Mouse (Mus musculus) heart, embryonic 14.5 days (tissue): ENCODE data around the gene Myh9. TPM values are rescaled to one million over a fixed set of nuclear protein-coding genes. Genes with fewer than 3 reads are reported as not detected.

Source experiments
- ATAC-seq: fragments of 200-750 bp; cut with Nextera tagmentation; 2 replicates; pipeline ENCODE4 v1.8.0; 2017; ENCODE audit warnings: low read depth, moderate TSS enrichment; ENCODE audit not compliant: insufficient number of reproducible peaks, insufficient read depth, low FRiP score
- H3K27ac ChIP-seq, 2 experiments: fragments of 200-500 bp in 1 of 2; fragments of 300-500 bp in 1 of 2; sonication (generic) in 1 of 2; replicated peaks in 1 of 2; 2 replicates each; pipeline ENCODE4 v1.5.1; 2012 to 2014; ENCODE audit warnings: low read depth in 2 of 2, low read length in 2 of 2, control low read depth in 1 of 2, mild to moderate bottlenecking in 1 of 2, mixed read lengths in 1 of 2; ENCODE audit not compliant: control insufficient read depth in 1 of 2, insufficient read depth in 1 of 2
- H3K27me3 ChIP-seq: fragments of 300-500 bp; sonication (generic); 2 replicates; pipeline ENCODE4 v1.6.1; 2014; ENCODE audit warnings: mild to moderate bottlenecking, low read length, control low read depth; ENCODE audit not compliant: control insufficient read depth, insufficient read depth
- H3K36me3 ChIP-seq: fragments of 300-500 bp; sonication (generic); 2 replicates; pipeline ENCODE4 v1.6.1; 2014; ENCODE audit warnings: mild to moderate bottlenecking, control low read depth, low read length, mixed read lengths; ENCODE audit not compliant: control insufficient read depth, insufficient read depth
- H3K4me1 ChIP-seq, 2 experiments: fragments of 200-500 bp in 1 of 2; fragments of 300-500 bp in 1 of 2; sonication (generic) in 1 of 2; 2 replicates each; pipeline ENCODE4 v1.6.1; 2012 to 2014; ENCODE audit warnings: low read length in 2 of 2, control low read depth in 1 of 2, mixed read lengths in 1 of 2; ENCODE audit not compliant: control insufficient read depth in 2 of 2, insufficient read depth in 2 of 2
- H3K4me2 ChIP-seq: fragments of 300-500 bp; sonication (generic); 2 replicates; pipeline ENCODE4 v1.6.1; 2014; ENCODE audit warnings: mild to moderate bottlenecking, low read length
- H3K4me3 ChIP-seq, 2 experiments: fragments of 200-500 bp in 1 of 2; fragments of 300-500 bp in 1 of 2; sonication (generic) in 1 of 2; 2 replicates each; pipeline ENCODE4 v1.5.1; 2012 to 2014; ENCODE audit warnings: low read length in 2 of 2, mild to moderate bottlenecking in 2 of 2, control low read depth in 1 of 2, low read depth in 1 of 2, moderate library complexity in 1 of 2; ENCODE audit not compliant: control insufficient read depth in 1 of 2, insufficient read depth in 1 of 2
- H3K9ac ChIP-seq: fragments of 300-500 bp; sonication (generic); 2 replicates; pipeline ENCODE4 v1.6.1; 2014; ENCODE audit warnings: mild to moderate bottlenecking, low read length
- H3K9me3 ChIP-seq: fragments of 300-500 bp; sonication (generic); 2 replicates; pipeline ENCODE4 v1.6.1; 2016; ENCODE audit warnings: low read length, control low read depth; ENCODE audit not compliant: control insufficient read depth
- WGBS: fragments of 180-500 bp; shearing (Covaris S2); extraction: QIAGEN DNeasy Blood & Tissue Kit; methylation state at CpG from one replicate; pipeline ENCODE4 v1.1.7; 2014; 5-methylcytosine and 5-hydroxymethylcytosine counted together
- polyA plus RNA-seq: library from polyadenylated mRNA; unstranded; fragments of >200 nt; fragmentation: Nextera tagmentation; extraction: Ambion mirVana; gene quantifications from 2 replicates; pipeline ENCODE4 v1.2.1, GENCODE M21; 2014

Gene Myh9
- polyA plus RNA-seq, 1 experiment from 2014 or later = 31.0 TPM

DNA sequence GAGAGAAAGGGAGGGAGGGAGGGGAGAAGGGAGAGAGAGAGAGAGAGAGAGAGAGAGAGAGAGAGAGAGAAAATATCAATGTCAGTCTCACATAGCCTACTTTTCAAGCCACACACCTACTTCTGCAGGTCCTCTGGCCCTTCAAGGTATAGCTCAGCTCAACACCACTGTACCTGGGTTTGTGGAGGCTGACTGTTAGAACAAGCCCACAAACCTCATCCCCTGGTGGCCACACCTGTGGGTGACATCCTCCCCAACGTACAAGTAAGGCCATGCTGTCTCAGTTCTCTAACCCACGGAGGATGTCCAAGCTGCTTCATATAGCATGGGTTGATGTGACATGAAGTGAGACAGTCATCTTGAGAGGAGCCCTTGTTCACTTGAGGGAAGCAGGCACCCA lies 35.2 kb upstream of the Myh9 start:
- Histone ChIP-seq H3K4me1 (peaks cover under 1 to 3% of the 10 kb centered on the region in 2 experiments; a peak in 2 of 4 replicates), H3K9me3 (no peaks in the 10 kb centered on the region), H3K27me3 (no peaks in the 10 kb centered on the region), H3K4me3 (no peak overlapping the region), H3K36me3 (no peaks in the 10 kb centered on the region), H3K4me2 (no peak overlapping the region), H3K9ac (no peak overlapping the region), H3K27ac (no peak overlapping the region)
- WGBS = 77% methylated on average over 2 of the region's 2 CpGs
- ATAC-seq = no peak

DNA sequence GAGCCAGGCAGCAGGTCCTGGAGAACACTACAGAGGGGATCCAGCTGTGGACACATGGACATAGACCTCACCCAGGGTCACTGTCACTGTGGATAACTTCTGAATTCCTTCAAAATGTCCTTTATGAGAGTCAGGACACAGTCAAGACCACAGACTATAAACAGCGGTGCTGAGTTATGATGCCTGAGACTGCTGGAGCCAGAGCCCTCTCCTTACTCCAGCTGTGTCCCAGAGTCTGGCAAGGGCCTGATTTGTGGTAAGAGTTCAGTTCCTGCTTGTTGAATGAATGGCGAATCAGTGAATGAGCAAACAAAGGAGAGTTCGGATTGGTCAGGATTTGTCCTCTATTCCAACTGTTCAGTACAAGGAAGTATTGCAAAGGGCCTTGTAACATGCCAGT lies 34.7 kb upstream of the Myh9 start:
- no peak for ATAC-seq
- Histone ChIP-seq H3K27me3 (no peaks in the 10 kb centered on the region), H3K27ac (no peak overlapping the region), H3K4me1 (0 out of 4 replicates have a peak, but pooled peaks cover 0 to 3% of the 10 kb centered on the region in 2 experiments), H3K4me3 (no peak overlapping the region), H3K4me2 (no peak overlapping the region), H3K36me3 (no peaks in the 10 kb centered on the region), H3K9me3 (no peaks in the 10 kb centered on the region), H3K9ac (no peak overlapping the region)
- WGBS = 84% methylated on average over 3 of the region's 3 CpGs

DNA sequence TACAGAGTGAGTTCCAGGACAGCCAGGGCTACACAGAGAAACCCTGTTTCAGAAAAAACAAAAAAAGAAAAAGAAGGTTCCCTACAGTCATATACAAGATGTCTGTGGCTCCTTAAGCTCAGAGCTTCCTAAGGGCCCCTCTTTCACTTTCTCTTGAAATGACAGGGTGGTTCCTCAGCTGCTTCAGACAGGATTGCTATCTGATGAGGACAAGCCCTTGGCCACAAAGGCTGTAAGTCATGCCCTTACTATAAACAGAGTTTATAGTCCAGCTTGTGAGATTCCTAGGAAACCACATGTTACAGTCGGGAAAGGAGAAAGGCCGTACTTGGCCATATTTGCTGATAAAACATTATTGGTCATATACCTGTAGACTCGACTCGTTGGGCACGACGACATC lies 34.0 kb upstream of the Myh9 start:
- H3K27ac ChIP-seq = no peak overlapping the region
- H3K9me3 ChIP-seq = no peaks in the 10 kb centered on the region
- H3K9ac ChIP-seq = no peak overlapping the region
- no peak for ATAC-seq
- 91% methylated on average over 6 of the region's 6 CpGs for WGBS
- no peaks in the 10 kb centered on the region for H3K36me3 ChIP-seq
- no peaks in the 10 kb centered on the region for H3K27me3 ChIP-seq
- no peak overlapping the region for H3K4me2 ChIP-seq
- H3K4me1 ChIP-seq = 0 out of 4 replicates have a peak, but pooled peaks cover 0 to 3% of the 10 kb centered on the region in 2 experiments
- no peak overlapping the region for H3K4me3 ChIP-seq

DNA sequence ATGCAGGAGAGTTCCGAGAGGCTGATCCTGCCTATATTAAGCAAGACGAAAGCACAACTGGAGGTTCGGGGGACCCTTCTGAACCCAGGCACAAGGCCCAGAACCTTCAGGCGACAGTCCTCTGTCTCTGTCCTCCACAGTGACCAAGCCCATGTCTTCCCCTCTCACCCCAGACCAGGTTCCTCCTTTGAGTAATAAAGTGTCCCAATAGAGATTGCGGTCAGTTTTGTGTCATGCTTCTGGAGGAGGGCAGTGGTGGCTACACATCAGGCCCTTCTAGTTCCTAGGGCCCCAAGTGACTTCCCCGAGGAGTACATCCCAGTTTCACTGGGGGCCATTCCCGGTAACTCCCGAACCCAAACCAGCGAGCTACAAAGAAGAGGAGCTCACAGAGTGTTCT lies 32.8 kb upstream of the Myh9 start:
- Histone ChIP-seq H3K27ac (no peak overlapping the region), H3K4me2 (no peak overlapping the region), H3K4me1 (0 out of 4 replicates have a peak, but pooled peaks cover 0 to 3% of the 10 kb centered on the region in 2 experiments), H3K9ac (no peak overlapping the region), H3K27me3 (no peaks in the 10 kb centered on the region), H3K4me3 (no peak overlapping the region), H3K36me3 (no peaks in the 10 kb centered on the region), H3K9me3 (no peaks in the 10 kb centered on the region)
- ATAC-seq = no peak
- 92% methylated on average over 9 of the region's 9 CpGs for WGBS

DNA sequence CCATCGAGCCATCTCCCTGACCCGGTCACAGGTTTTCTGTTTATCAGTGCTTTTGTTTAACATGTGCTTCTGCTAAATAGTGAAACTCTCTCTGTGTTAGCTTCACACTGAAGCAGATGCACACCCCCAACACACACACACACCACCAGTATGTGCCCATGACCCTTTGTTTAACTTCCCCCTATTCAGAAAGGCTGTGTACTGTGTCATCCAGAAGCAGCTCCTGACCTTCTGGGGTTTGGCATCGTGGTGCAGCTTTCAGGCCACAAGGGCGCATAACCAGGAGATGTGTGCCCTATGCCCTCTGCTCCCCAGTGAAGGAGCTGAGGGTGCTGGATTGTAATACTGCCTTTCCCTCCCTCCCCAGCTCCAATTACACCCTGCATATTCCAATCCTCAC lies 32.3 kb upstream of the Myh9 start:
- H3K4me1 ChIP-seq = 0 out of 4 replicates have a peak, but pooled peaks cover 0 to 3% of the 10 kb centered on the region in 2 experiments
- no peak overlapping the region for H3K4me2 ChIP-seq
- no peak overlapping the region for H3K4me3 ChIP-seq
- no peak overlapping the region for H3K27ac ChIP-seq
- ATAC-seq = no peak
- no peaks in the 10 kb centered on the region for H3K36me3 ChIP-seq
- H3K9me3 ChIP-seq = no peaks in the 10 kb centered on the region
- no peak overlapping the region for H3K9ac ChIP-seq
- 49% methylated on average over 4 of the region's 4 CpGs for WGBS
- no peaks in the 10 kb centered on the region for H3K27me3 ChIP-seq

DNA sequence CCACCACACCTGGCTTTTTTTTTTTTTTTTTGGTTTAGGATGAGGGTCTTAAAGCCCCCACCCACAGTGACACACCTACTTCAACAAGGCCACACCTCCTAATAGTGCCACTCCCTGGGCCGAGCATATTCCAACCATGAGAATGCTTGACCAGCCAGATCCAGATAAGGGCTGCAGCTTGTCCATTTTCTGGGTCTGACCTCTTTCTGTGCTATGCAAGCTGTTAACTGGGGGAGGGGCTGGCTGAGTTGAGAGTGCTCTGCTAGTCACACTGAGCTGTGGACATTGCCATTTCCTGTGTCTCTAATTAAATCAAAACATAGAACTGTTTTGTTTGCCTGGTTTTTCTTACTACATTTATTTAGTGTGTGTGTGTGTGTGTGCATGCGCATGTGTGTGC lies 31.6 kb upstream of the Myh9 start:
- ATAC-seq = no peak
- no peak overlapping the region for H3K9ac ChIP-seq
- 55% methylated on average over 2 of the region's 2 CpGs for WGBS

DNA sequence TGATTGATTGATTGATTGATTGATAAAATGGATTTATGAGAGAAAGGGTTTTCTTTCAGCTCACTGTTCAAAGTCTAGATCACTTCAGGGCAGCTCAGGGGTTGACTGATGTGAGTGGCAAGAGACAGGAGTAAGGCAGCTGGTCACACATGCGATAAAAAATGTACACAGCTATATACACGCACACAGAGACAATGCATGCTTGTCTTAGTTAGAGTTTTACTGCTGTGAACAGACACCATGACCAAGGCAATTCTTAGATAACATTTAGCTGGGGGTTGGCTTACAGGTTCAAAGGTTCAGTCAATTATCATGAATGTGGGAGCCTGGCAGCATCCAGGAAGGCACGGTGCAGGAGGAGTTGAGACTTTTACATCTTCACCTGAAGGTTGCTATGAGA lies 31.0 kb upstream of the Myh9 start:
- no peaks in the 10 kb centered on the region for H3K36me3 ChIP-seq
- no peak overlapping the region for H3K9ac ChIP-seq
- WGBS = 77% methylated on average over 3 of the region's 3 CpGs
- H3K4me2 ChIP-seq = no peak overlapping the region
- no peak overlapping the region for H3K27ac ChIP-seq
- H3K9me3 ChIP-seq = no peaks in the 10 kb centered on the region
- ATAC-seq = no peak
- no peaks in the 10 kb centered on the region for H3K27me3 ChIP-seq
- H3K4me3 ChIP-seq = no peak overlapping the region
- 0 out of 4 replicates have a peak, but pooled peaks cover 0 to 3% of the 10 kb centered on the region in 2 experiments for H3K4me1 ChIP-seq

More for the DNA sequence above, 31.6 kb upstream of the Myh9 start:
- Histone ChIP-seq H3K4me1 (0 out of 4 replicates have a peak, but pooled peaks cover 0 to 3% of the 10 kb centered on the region in 2 experiments), H3K27me3 (no peaks in the 10 kb centered on the region), H3K4me2 (no peak overlapping the region), H3K36me3 (no peaks in the 10 kb centered on the region), H3K27ac (no peak overlapping the region), H3K9me3 (no peaks in the 10 kb centered on the region), H3K4me3 (no peak overlapping the region)

DNA sequence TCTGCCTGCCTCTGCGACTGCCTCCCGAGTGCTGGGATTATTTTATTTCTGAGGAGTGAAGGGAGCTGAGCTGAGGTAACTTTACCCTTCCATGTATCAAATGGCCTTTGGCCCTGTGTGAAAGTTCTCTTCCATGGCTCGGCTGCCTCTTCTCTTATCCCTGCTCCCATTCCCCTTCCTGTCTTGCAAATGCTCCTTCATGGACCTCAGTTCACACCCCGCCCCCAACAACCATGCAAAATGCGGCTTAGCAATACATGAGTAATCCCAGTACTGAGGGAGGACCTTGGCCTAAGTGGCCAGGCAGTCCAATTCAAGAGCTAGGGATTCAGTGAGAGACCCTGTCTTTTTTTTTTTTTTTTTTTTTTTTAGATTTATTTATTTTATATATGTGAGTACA lies 26.4 kb upstream of the Myh9 start:
- no peak overlapping the region for H3K9ac ChIP-seq
- WGBS = 83% methylated on average over 5 of the region's 5 CpGs
- H3K27me3 ChIP-seq = no peaks in the 10 kb centered on the region
- peaks cover 0 to 4% of the 10 kb centered on the region in 2 experiments; a peak in 2 of 4 replicates for H3K4me1 ChIP-seq
- H3K9me3 ChIP-seq = no peaks in the 10 kb centered on the region
- H3K27ac ChIP-seq = no peak overlapping the region
- no peaks in the 10 kb centered on the region for H3K36me3 ChIP-seq
- ATAC-seq = no peak
- H3K4me3 ChIP-seq = no peak overlapping the region
- H3K4me2 ChIP-seq = no peak overlapping the region
